Mouse (Mus musculus) right cerebral cortex, postnatal 10 days (tissue): ENCODE measurements around the gene Asf1a.
"Not testable (repeated sequence)": the region's sequence is repeated elsewhere in the genome, so short reads cannot be mapped to it uniquely, and the experiment has no call there.

ENCODE experiments used
- DNase-seq, 2 experiments: peaks; one replicate each; pipeline ENCODE4 v3.0.0; 2021; ENCODE audit warnings: low spot score in 2 of 2

The Asf1a gene

GRCm38 (mm10) chr10:53641507-53641906 is 45.0 kb downstream of the Asf1a start:
- peak; percentile 56 to 63 for DNase-seq

DNA sequence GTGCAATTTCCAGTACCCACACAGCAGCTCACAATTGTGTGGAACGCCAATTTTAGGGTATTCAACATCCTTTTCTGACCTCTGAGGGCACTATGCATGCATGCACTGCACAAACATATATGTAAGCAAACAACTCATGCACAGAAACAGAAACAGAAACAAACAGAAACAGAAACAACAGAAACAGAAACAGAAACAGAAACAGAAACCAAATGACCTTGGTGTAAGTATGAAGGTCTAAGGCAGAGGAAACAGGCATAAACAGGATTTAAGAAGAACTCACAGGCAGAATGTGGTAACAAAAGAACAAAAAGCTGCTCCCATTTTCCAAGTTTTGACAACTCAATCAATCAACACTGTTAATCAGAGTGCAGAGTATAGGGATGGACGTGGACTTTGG is 54.1 kb downstream of the Asf1a start:
- DNase-seq: peak in 1 of 2 experiments; percentile 1

- not testable (repeated sequence) for DNase-seq
Observed at GRCm38 (mm10) chr10:53654239-53654638, 57.7 kb downstream of the Asf1a start.
